Mouse (Mus musculus) midbrain, embryonic 13.5 days (tissue): Measurements from ENCODE around the gene St6galnac3. TPM values are rescaled to one million over a fixed set of nuclear protein-coding genes. Genes with fewer than 3 reads are reported as not detected.

Experiments
- ATAC-seq: fragments of 200-750 bp; cut with Nextera tagmentation; 2 replicates; pipeline ENCODE4 v1.8.0; 2017; ENCODE audit warnings: mild to moderate bottlenecking, moderate TSS enrichment, moderate library complexity
- H3K27ac ChIP-seq: fragments of 300-500 bp; sonication (generic); 2 replicates; pipeline ENCODE4 v1.5.1; 2015; ENCODE audit warnings: inconsistent platforms, mild to moderate bottlenecking, moderate library complexity
- H3K27me3 ChIP-seq: fragments of 300-500 bp; sonication (generic); 2 replicates; pipeline ENCODE4 v1.6.1; 2015; ENCODE audit warnings: mild to moderate bottlenecking, inconsistent platforms
- H3K36me3 ChIP-seq: fragments of 300-500 bp; sonication (generic); 2 replicates; pipeline ENCODE4 v1.6.1; 2015; ENCODE audit warnings: mild to moderate bottlenecking, inconsistent platforms
- H3K4me1 ChIP-seq: fragments of 300-500 bp; sonication (generic); replicated peaks from 2 replicates; pipeline ENCODE4 v1.6.1; 2015; ENCODE audit warnings: inconsistent platforms
- H3K4me2 ChIP-seq: fragments of 300-500 bp; sonication (generic); replicated peaks from 2 replicates; pipeline ENCODE4 v1.6.1; 2015; ENCODE audit warnings: moderate library complexity, mild to moderate bottlenecking, inconsistent platforms
- H3K4me3 ChIP-seq: fragments of 300-500 bp; sonication (generic); replicated peaks from 2 replicates; pipeline ENCODE4 v1.5.1; 2015; ENCODE audit warnings: mild to moderate bottlenecking, inconsistent platforms
- H3K9ac ChIP-seq: fragments of 300-500 bp; sonication (generic); replicated peaks from 2 replicates; pipeline ENCODE4 v1.6.1; 2015; ENCODE audit warnings: mild to moderate bottlenecking, inconsistent platforms
- H3K9me3 ChIP-seq: fragments of 300-500 bp; sonication (generic); 2 replicates; pipeline ENCODE4 v1.6.1; 2016; ENCODE audit warnings: mild to moderate bottlenecking, inconsistent platforms
- WGBS: fragments of 180-500 bp; shearing (Covaris S2); methylation state at CpG from one replicate; pipeline ENCODE4 v1.1.7; 2015; 5-methylcytosine and 5-hydroxymethylcytosine counted together
- polyA plus RNA-seq: library from polyadenylated mRNA; unstranded; fragments of >200 nt; fragmentation: Nextera tagmentation; extraction: Ambion mirVana; gene quantifications from 2 replicates; pipeline ENCODE4 v1.2.1, GENCODE M21; 2015

St6galnac3 gene
- polyA plus RNA-seq, 1 experiment from 2014 or later, result 26.7 TPM

- Histone ChIP-seq H3K4me3 (no peak overlapping the region), H3K4me1 (peaks cover 28% of the 10 kb centered on the region), H3K36me3 (no peaks in the 10 kb centered on the region), H3K4me2 (no peak overlapping the region), H3K27ac (no peak overlapping the region), H3K27me3 (no peaks in the 10 kb centered on the region), H3K9me3 (no peaks in the 10 kb centered on the region), H3K9ac (no peak overlapping the region)
- ATAC-seq, result no peak
- 81% methylated on average over 6 of the region's 6 CpGs for whole genome bisulfite sequencing
These were observed 7.1 kb upstream of the St6galnac3 start for GRCm38 (mm10) chr3:153732035-153732434.

GRCm38 (mm10) chr3:153728577-153728976 is 3.6 kb upstream of the St6galnac3 start:
- Histone ChIP-seq H3K27ac (no peak overlapping the region), H3K4me3 (no peak overlapping the region), H3K9me3 (no peaks in the 10 kb centered on the region), H3K36me3 (no peaks in the 10 kb centered on the region), H3K4me2 (no peak overlapping the region), H3K4me1 (peaks cover 21% of the 10 kb centered on the region), H3K9ac (no peak overlapping the region), H3K27me3 (0 out of 2 replicates have a peak, but pooled peaks cover 9% of the 10 kb centered on the region)
- no peak for ATAC-seq

- no peak overlapping the region for H3K27ac ChIP-seq
- H3K9ac ChIP-seq, result no peak overlapping the region
- H3K36me3 ChIP-seq, result no peaks in the 10 kb centered on the region
- H3K27me3 ChIP-seq, result 0 out of 2 replicates have a peak, but pooled peaks cover 9% of the 10 kb centered on the region
- H3K4me2 ChIP-seq, result peak overlapping the region; percentile 94
- no peaks in the 10 kb centered on the region for H3K9me3 ChIP-seq
- ATAC-seq, result no peak
- peaks cover 32% of the 10 kb centered on the region for H3K4me1 ChIP-seq
- peak overlapping the region; percentile 72; the same call in 1 of the 2 replicates for H3K4me3 ChIP-seq
- WGBS, result 86% methylated on average over 9 of the region's 9 CpGs
These were observed 1.4 kb downstream of the St6galnac3 start for GRCm38 (mm10) chr3:153723467-153724079.

- ATAC-seq, result no peak
- Histone ChIP-seq H3K9me3 (no peaks in the 10 kb centered on the region), H3K4me3 (no peak overlapping the region), H3K27me3 (0 out of 2 replicates have a peak, but pooled peaks cover 7% of the 10 kb centered on the region), H3K9ac (no peak overlapping the region), H3K36me3 (no peaks in the 10 kb centered on the region), H3K27ac (no peak overlapping the region), H3K4me1 (peaks cover 36% of the 10 kb centered on the region), H3K4me2 (no peak overlapping the region)
- 93% methylated on average over 16 of the region's 16 CpGs for WGBS
These were observed 3.4 kb downstream of the St6galnac3 start for GRCm38 (mm10) chr3:153721525-153721924.

- Histone ChIP-seq H3K4me2 (no peak overlapping the region), H3K9me3 (no peaks in the 10 kb centered on the region), H3K9ac (no peak overlapping the region), H3K27me3 (0 out of 2 replicates have a peak, but pooled peaks cover 2% of the 10 kb centered on the region), H3K4me1 (peaks cover 36% of the 10 kb centered on the region), H3K4me3 (no peak overlapping the region), H3K27ac (no peak overlapping the region), H3K36me3 (no peaks in the 10 kb centered on the region)
- no peak for ATAC-seq
- WGBS, result 85% methylated on average over 4 of the region's 4 CpGs
These were observed 4.1 kb downstream of the St6galnac3 start for GRCm38 (mm10) chr3:153720922-153721321.

GRCm38 (mm10) chr3:153720296-153720695 is 4.7 kb downstream of the St6galnac3 start:
- Histone ChIP-seq H3K4me3 (no peak overlapping the region), H3K27ac (no peak overlapping the region), H3K36me3 (no peaks in the 10 kb centered on the region), H3K4me1 (peaks cover 33% of the 10 kb centered on the region), H3K9ac (no peak overlapping the region), H3K4me2 (no peak overlapping the region), H3K27me3 (no peaks in the 10 kb centered on the region), H3K9me3 (no peaks in the 10 kb centered on the region)
- WGBS, result 67% methylated on average over 3 of the region's 3 CpGs
- no peak for ATAC-seq

- no peak overlapping the region for H3K9ac ChIP-seq
- H3K9me3 ChIP-seq, result no peaks in the 10 kb centered on the region
- peak; percentile 43; the same call in 1 of the 2 replicates for ATAC-seq
- H3K27ac ChIP-seq, result no peak overlapping the region
- no peaks in the 10 kb centered on the region for H3K36me3 ChIP-seq
- 87% methylated on average over 9 of the region's 9 CpGs for WGBS
- H3K27me3 ChIP-seq, result no peaks in the 10 kb centered on the region
- H3K4me2 ChIP-seq, result no peak overlapping the region
- no peak overlapping the region for H3K4me3 ChIP-seq
- peaks cover 29% of the 10 kb centered on the region for H3K4me1 ChIP-seq
These were observed 5.6 kb downstream of the St6galnac3 start for GRCm38 (mm10) chr3:153719256-153719970.

GRCm38 (mm10) chr3:153718724-153719123 is 6.2 kb downstream of the St6galnac3 start:
- H3K4me1 ChIP-seq, result peaks cover 22% of the 10 kb centered on the region
- 88% methylated on average over 8 of the region's 8 CpGs for WGBS

GRCm38 (mm10) chr3:153717742-153718141 is 7.2 kb downstream of the St6galnac3 start:
- Histone ChIP-seq H3K27me3 (no peaks in the 10 kb centered on the region), H3K27ac (no peak overlapping the region), H3K9me3 (no peaks in the 10 kb centered on the region; the same call in 1 of the 2 replicates), H3K36me3 (no peaks in the 10 kb centered on the region; the same call in 1 of the 2 replicates), H3K9ac (no peak overlapping the region), H3K4me1 (peaks cover 16% of the 10 kb centered on the region; the same call in 1 of the 2 replicates), H3K4me2 (no peak overlapping the region), H3K4me3 (no peak overlapping the region)
- 86% methylated on average over 7 of the region's 7 CpGs for WGBS
- no peak for ATAC-seq

More at GRCm38 (mm10) chr3:153718724-153719123, 6.2 kb downstream of the St6galnac3 start:
- H3K4me3 ChIP-seq, result no peak overlapping the region
- no peaks in the 10 kb centered on the region; the same call in 1 of the 2 replicates for H3K9me3 ChIP-seq
- H3K9ac ChIP-seq, result no peak overlapping the region
- no peak for ATAC-seq
- no peaks in the 10 kb centered on the region; the same call in 1 of the 2 replicates for H3K36me3 ChIP-seq
- no peaks in the 10 kb centered on the region for H3K27me3 ChIP-seq
- H3K27ac ChIP-seq, result no peak overlapping the region
- H3K4me2 ChIP-seq, result no peak overlapping the region

GRCm38 (mm10) chr3:153715646-153716045 is 9.3 kb downstream of the St6galnac3 start:
- H3K27me3 ChIP-seq, result no peaks in the 10 kb centered on the region
- no peak for ATAC-seq
- 63% methylated on average over 7 of the region's 7 CpGs for WGBS

GRCm38 (mm10) chr3:153710545-153710944 is 14.4 kb downstream of the St6galnac3 start:
- WGBS, result 74% methylated on average over 1 of the region's 1 CpGs
- H3K9me3 ChIP-seq, result no peaks in the 10 kb centered on the region; the same call in 1 of the 2 replicates
- no peaks in the 10 kb centered on the region for H3K4me1 ChIP-seq
- H3K9ac ChIP-seq, result no peak overlapping the region
- H3K4me2 ChIP-seq, result no peak overlapping the region
- H3K4me3 ChIP-seq, result no peak overlapping the region
- H3K27me3 ChIP-seq, result no peaks in the 10 kb centered on the region
- H3K36me3 ChIP-seq, result no peaks in the 10 kb centered on the region; the same call in 1 of the 2 replicates
- ATAC-seq, result no peak
- no peak overlapping the region for H3K27ac ChIP-seq

More at GRCm38 (mm10) chr3:153715646-153716045, 9.3 kb downstream of the St6galnac3 start:
- no peak overlapping the region for H3K9ac ChIP-seq
- H3K4me2 ChIP-seq, result no peak overlapping the region
- H3K4me3 ChIP-seq, result no peak overlapping the region
- no peaks in the 10 kb centered on the region; the same call in 1 of the 2 replicates for H3K9me3 ChIP-seq
- peaks cover 16% of the 10 kb centered on the region; the same call in 1 of the 2 replicates for H3K4me1 ChIP-seq
- H3K36me3 ChIP-seq, result no peaks in the 10 kb centered on the region; the same call in 1 of the 2 replicates
- H3K27ac ChIP-seq, result no peak overlapping the region

- Histone ChIP-seq H3K9ac (no peak overlapping the region), H3K4me2 (no peak overlapping the region), H3K4me3 (no peak overlapping the region), H3K4me1 (no peaks in the 10 kb centered on the region), H3K36me3 (no peaks in the 10 kb centered on the region), H3K27ac (no peak overlapping the region), H3K9me3 (no peaks in the 10 kb centered on the region), H3K27me3 (no peaks in the 10 kb centered on the region)
- 72% methylated on average over 6 of the region's 6 CpGs for WGBS
- no peak for ATAC-seq
These were observed 17.3 kb downstream of the St6galnac3 start for GRCm38 (mm10) chr3:153707687-153708086.
